Mouse (Mus musculus) lung, embryonic 15.5 days (tissue): ENCODE measurements around the gene Gm11020. TPM values are rescaled to one million over a fixed set of nuclear protein-coding genes. Genes with fewer than 3 reads are reported as not detected.
"Not testable (repeated sequence)": the region's sequence is repeated elsewhere in the genome, so short reads cannot be mapped to it uniquely, and the experiment has no call there.

Experiments used
- ATAC-seq: fragments of 200-750 bp; cut with Nextera tagmentation; 2 replicates; pipeline ENCODE4 v1.8.0; 2017; ENCODE audit warnings: moderate number of reproducible peaks, borderline replicate concordance; ENCODE audit not compliant: low FRiP score, low TSS enrichment; ENCODE audit errors: extremely low read depth
- H3K27ac ChIP-seq: fragments of 300-500 bp; sonication (generic); 2 replicates; pipeline ENCODE4 v1.5.1; 2015; ENCODE audit warnings: moderate library complexity, mild to moderate bottlenecking, inconsistent platforms
- H3K27me3 ChIP-seq: fragments of 300-500 bp; sonication (generic); 2 replicates; pipeline ENCODE4 v1.6.1; 2015; ENCODE audit warnings: inconsistent platforms
- H3K36me3 ChIP-seq: fragments of 300-500 bp; sonication (generic); 2 replicates; pipeline ENCODE4 v1.6.1; 2015; ENCODE audit warnings: inconsistent platforms
- H3K4me1 ChIP-seq: fragments of 300-500 bp; sonication (generic); 2 replicates; pipeline ENCODE4 v1.6.1; 2015; ENCODE audit warnings: inconsistent platforms
- H3K4me2 ChIP-seq: fragments of 300-500 bp; sonication (generic); 2 replicates; pipeline ENCODE4 v1.6.1; 2015; ENCODE audit warnings: inconsistent platforms, mild to moderate bottlenecking, moderate library complexity
- H3K4me3 ChIP-seq: fragments of 300-500 bp; sonication (generic); 2 replicates; pipeline ENCODE4 v1.5.1; 2015; ENCODE audit warnings: mild to moderate bottlenecking, inconsistent platforms
- H3K9ac ChIP-seq: fragments of 300-500 bp; sonication (generic); 2 replicates; pipeline ENCODE4 v1.6.1; 2015; ENCODE audit warnings: inconsistent platforms
- H3K9me3 ChIP-seq: fragments of 300-500 bp; sonication (generic); 2 replicates; pipeline ENCODE4 v1.6.1; 2016; ENCODE audit warnings: inconsistent platforms
- WGBS: fragments of 180-500 bp; shearing (Covaris S2); methylation state at CpG from one replicate; pipeline ENCODE4 v1.1.7; 2015; 5-methylcytosine and 5-hydroxymethylcytosine counted together
- polyA plus RNA-seq: library from polyadenylated mRNA; unstranded; fragments of >200 nt; fragmentation: Nextera tagmentation; extraction: Ambion mirVana; gene quantifications from 2 replicates; pipeline ENCODE4 v1.2.1, GENCODE M21; 2015

Gm11020 gene
- polyA plus RNA-seq = not detected in 2 replicates

DNA sequence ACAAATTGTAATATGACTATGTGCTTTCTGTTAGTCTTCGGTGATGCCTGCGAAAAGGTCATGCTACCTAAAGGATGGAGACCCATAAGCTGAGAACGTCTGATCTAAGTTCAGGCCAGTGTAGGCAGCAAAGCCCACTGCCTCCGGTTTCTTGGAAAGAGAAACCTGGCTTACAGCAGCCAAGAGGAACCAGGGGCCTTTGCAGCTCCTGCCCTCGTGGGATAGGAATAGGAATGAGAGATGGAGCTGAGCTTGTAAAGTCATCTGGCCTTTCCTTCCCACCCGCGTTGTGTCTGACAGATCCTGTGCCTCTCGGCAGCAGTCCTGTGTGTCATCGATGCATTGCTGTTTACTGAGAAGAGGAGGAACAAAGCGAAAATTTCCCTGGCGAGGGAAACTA lies at the start of gene Gm11020:
Gene Gm11020 (plus strand): TSS at position 301 of the 400 bp plus-strand sequence.
- not testable (repeated sequence) for H3K4me2 ChIP-seq, H3K4me1 ChIP-seq, H3K9me3 ChIP-seq, H3K9ac ChIP-seq, H3K27me3 ChIP-seq, H3K36me3 ChIP-seq, H3K27ac ChIP-seq, ATAC-seq, H3K4me3 ChIP-seq
- 77% methylated on average over 11 of the region's 11 CpGs for WGBS

DNA sequence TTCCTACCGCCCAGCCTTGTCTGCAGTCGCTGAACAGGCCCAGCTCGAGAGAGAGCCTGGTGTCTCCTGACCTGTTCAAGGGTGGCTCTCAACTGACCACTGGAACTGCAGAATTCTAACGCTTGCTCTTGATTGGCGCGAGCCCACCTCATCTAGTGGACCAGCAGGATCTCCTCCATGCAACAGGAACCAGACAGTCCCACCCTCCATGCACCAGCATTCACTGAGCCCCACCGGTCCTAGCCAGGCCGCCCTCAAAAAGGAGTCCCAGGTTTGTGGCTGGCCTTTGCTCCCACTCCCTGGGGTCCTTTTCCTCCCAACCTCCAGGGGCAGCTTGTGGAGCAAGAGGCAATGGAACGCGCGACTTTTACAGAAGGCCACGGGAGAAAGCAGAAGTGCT lies 28.3 kb upstream of the Gm11020 start, which contains the start of gene Cmtm2a:
Gene Cmtm2a (minus strand): TSS at position 101 of the 400 bp plus-strand sequence.
- not testable (repeated sequence) for H3K4me3 ChIP-seq, H3K4me2 ChIP-seq, ATAC-seq, H3K27ac ChIP-seq, H3K9ac ChIP-seq, H3K36me3 ChIP-seq, H3K9me3 ChIP-seq, H3K27me3 ChIP-seq, H3K4me1 ChIP-seq
- 82% methylated on average over 12 of the region's 12 CpGs for WGBS

DNA sequence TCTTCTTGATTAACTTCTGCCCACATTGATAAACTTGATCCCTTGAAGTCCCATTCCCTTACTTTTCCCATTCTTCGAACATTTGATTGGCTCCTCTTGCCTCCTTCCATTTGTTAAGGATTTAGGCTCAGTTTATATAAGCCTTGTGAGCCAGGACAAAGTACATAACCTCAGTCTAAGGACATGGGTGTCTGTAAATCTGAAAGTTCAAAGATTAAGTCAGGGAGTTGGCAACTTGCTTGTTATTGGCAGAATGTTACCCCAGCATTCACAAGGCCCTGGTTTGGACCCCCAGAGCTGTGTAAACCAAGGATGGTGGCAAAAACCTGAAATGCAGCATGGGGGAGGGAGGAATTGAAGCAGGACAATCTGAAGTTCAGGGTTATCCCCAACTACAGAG lies 27.0 kb upstream of the Gm11020 start:
- Histone ChIP-seq H3K9ac (no peak overlapping the region), H3K9me3 (no peaks in the 10 kb centered on the region), H3K4me2 (no peak overlapping the region), H3K27me3 (no peaks in the 10 kb centered on the region), H3K4me1 (no peaks in the 10 kb centered on the region), H3K36me3 (no peaks in the 10 kb centered on the region), H3K4me3 (no peak overlapping the region), H3K27ac (no peak overlapping the region)
- 79% methylated on average over 1 of the region's 1 CpGs for WGBS
- ATAC-seq = no peak

DNA sequence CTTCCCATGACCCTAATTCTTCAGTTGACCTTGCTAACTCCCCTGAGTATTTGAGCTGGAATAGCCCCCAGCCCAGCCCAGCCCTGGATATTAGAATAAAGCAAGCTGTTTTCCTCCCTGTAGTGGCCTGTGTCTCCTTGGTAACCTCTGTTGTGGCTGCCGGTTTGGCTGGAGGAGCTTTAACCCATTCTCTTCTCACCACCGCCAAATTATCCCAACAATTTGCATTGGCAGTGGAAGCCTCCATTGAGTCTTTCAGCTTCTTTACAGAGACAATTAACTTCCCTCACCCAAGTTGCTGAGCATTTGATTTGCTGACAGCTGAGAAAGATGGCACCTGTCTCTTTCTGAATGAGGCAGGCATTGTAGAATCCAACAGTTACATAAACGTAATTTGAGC lies 19.8 kb upstream of the Gm11020 start:
- H3K4me1 ChIP-seq, H3K9ac ChIP-seq, ATAC-seq, H3K27me3 ChIP-seq, H3K9me3 ChIP-seq, H3K4me2 ChIP-seq, H3K27ac ChIP-seq, H3K4me3 ChIP-seq, H3K36me3 ChIP-seq: not testable (repeated sequence)
- WGBS = 13% methylated on average over 3 of the region's 3 CpGs

- not testable (repeated sequence) for H3K27me3 ChIP-seq, H3K27ac ChIP-seq, H3K9me3 ChIP-seq, H3K4me1 ChIP-seq, H3K9ac ChIP-seq, H3K4me2 ChIP-seq, H3K4me3 ChIP-seq, H3K36me3 ChIP-seq, ATAC-seq
- WGBS = 88% methylated on average over 4 of the region's 4 CpGs
Observed at GRCm38 (mm10) chr8:104302536-104302935, 18.8 kb upstream of the Gm11020 start.

DNA sequence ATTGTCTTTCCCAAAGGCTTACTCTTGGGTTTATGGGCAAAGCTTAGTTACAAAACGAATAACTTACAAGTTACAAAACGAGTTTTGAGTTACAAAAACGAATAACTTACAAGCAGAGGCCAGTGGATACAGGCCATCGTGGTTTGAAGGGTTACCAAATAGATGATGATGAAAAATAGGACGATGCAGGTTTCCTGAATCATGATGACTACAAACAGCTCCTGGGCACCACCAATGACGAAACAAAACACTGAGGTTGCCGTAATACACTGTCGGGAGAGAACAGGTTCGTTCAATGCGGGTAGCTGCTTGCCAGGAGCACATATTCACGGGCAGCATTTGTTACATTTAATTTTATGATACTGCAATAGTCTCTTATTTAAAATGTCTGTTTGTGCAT lies 16.4 kb upstream of the Gm11020 start:
- no peak for ATAC-seq

DNA sequence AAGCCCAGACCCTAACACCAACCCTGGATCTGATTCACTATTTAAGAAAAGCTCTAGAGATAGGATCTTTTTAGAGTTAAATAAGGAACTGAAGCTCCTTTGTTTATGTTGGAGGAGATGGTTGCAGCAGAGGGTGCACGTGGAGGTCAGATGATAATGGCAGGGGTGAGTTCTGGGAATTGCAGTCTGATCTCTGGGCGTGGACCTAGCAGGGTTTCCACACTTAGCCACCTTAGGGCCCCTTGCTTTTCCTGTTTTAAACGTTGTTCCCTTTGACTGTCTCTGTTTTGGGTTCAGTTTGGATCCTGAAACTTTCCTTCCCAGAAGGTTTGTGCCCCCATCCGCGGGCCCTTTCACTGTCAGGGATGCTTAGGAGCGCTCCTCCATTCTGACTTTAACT lies 13.0 kb upstream of the Gm11020 start:
- not testable (repeated sequence) for H3K4me1 ChIP-seq, H3K9ac ChIP-seq, H3K27ac ChIP-seq, H3K4me2 ChIP-seq, H3K36me3 ChIP-seq, H3K27me3 ChIP-seq, H3K4me3 ChIP-seq, H3K9me3 ChIP-seq, ATAC-seq
- 39% methylated on average over 6 of the region's 6 CpGs for WGBS

More for the DNA sequence above, 16.4 kb upstream of the Gm11020 start:
- H3K27ac ChIP-seq = no peak overlapping the region
- H3K36me3 ChIP-seq = no peaks in the 10 kb centered on the region
- H3K4me2 ChIP-seq = no peak overlapping the region
- WGBS = 82% methylated on average over 11 of the region's 11 CpGs
- no peaks in the 10 kb centered on the region for H3K9me3 ChIP-seq
- no peak overlapping the region for H3K9ac ChIP-seq
- no peaks in the 10 kb centered on the region for H3K27me3 ChIP-seq
- no peaks in the 10 kb centered on the region for H3K4me1 ChIP-seq
- H3K4me3 ChIP-seq = no peak overlapping the region

GRCm38 (mm10) chr8:104309441-104310155 lies 11.8 kb upstream of the Gm11020 start, which contains the start of the genes Gm45711 and Cmtm1:
TSS of gene Gm45711 (minus strand) at chr8:104310081.
TSS of gene Cmtm1 (minus strand) at chr8:104310145.
- H3K27me3 ChIP-seq, H3K9me3 ChIP-seq, H3K36me3 ChIP-seq, H3K4me1 ChIP-seq, H3K4me2 ChIP-seq, H3K4me3 ChIP-seq, H3K9ac ChIP-seq, H3K27ac ChIP-seq, ATAC-seq: not testable (repeated sequence)
- 84% methylated on average over 36 of the region's 36 CpGs for WGBS

DNA sequence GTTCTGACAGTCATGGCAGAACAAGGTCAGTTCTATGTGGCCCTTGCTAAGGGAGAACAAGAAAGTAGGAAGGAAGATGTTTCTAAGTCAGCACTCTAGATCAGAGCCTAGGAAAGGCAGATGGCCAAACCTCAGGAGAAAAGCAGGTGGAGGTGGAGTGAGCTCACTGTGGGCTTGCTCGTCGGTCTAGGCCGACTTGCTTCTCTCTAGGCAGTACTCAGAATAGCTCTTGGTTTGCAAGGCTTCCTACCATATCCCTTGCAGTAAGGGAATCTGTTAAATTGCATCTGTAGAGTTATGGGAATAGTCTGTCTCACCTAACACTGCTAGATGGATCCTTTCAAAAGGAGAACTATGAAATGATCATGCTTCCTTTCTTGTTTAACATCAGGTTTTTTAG lies 9.3 kb upstream of the Gm11020 start:
- not testable (repeated sequence) for H3K4me2 ChIP-seq, H3K27ac ChIP-seq, H3K36me3 ChIP-seq, ATAC-seq, H3K4me1 ChIP-seq, H3K9me3 ChIP-seq, H3K4me3 ChIP-seq, H3K27me3 ChIP-seq, H3K9ac ChIP-seq
- WGBS = 90% methylated on average over 3 of the region's 3 CpGs

- no peak overlapping the region for H3K27ac ChIP-seq
- no peaks in the 10 kb centered on the region for H3K4me1 ChIP-seq
- no peak for ATAC-seq
- no peaks in the 10 kb centered on the region for H3K27me3 ChIP-seq
- WGBS = 65% methylated on average over 4 of the region's 4 CpGs
- H3K4me2 ChIP-seq = no peak overlapping the region
- H3K36me3 ChIP-seq = no peaks in the 10 kb centered on the region
- no peaks in the 10 kb centered on the region for H3K9me3 ChIP-seq
- no peak overlapping the region for H3K4me3 ChIP-seq
- H3K9ac ChIP-seq = no peak overlapping the region
Observed at GRCm38 (mm10) chr8:104313311-104313710, 8.1 kb upstream of the Gm11020 start.

DNA sequence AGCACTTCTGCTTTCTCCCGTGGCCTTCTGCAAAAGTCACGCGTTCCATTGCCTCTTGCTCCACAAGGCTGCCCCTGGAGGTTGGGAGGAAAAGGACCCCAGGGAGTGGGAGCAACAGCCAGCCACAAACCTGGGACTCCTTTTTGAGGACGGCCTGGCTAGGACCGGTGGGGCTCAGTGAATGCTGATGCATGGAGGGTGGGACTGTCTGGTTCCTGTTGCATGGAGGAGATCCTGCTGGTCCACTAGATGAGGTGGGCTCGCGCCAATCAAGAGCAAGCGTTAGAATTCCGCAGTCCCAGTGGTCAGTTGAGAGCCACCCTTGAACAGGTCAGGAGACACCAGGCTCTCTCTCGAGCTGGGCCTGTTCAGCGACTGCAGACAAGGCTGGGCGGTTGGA lies 563 bp downstream of the Gm11020 start, which contains the start of gene Cmtm2b:
Gene Cmtm2b (plus strand): TSS at position 301 of the 400 bp plus-strand sequence.
- H3K4me3 ChIP-seq, H3K9me3 ChIP-seq, H3K27ac ChIP-seq, H3K27me3 ChIP-seq, H3K4me1 ChIP-seq, H3K36me3 ChIP-seq, H3K4me2 ChIP-seq, ATAC-seq, H3K9ac ChIP-seq: not testable (repeated sequence)
- 85% methylated on average over 12 of the region's 12 CpGs for whole genome bisulfite sequencing

DNA sequence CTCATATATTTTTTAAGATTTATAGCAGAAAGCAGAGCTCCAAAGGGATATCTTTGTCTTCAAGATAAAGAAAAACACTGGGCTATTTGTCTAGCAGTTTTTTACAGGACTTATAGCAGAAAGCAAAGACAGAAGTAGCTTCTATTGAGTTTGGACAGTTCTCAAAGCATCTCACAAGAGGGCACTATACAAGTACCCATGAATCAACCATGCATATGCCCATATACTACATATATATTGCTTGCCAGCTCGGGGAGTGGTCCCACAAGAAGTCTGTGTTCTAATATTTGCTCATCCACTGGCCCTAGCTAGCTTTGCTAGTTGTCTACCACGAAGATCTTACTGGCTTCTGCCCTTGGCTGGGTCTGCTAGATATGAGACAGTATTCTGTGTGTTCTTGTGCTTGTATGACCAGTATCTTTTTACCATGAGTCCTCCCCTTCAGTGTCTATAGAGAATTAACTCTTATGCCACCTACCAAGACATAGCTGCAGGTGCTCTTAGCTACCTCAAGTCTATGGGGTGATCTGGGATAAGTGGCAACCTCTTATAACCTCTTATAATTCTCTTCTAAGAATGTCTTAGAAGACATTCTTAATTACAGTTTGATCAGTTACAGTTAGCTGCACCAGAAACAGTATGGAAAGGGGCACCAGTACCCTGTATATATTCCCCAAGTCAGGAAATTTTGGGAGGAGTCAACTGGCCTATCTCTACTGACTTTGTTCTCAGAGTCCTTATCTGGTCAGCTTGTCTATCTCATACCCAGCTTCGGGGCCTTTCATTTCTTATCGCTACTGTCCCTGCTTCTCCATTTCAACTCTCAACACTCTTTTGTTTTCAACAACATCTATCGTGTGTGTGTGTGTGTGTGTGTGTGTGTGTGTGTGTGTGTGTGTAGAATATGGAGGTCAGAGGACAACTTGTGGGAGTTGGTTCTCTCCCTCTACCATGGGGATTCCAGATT lies 11.6 kb downstream of the Gm11020 start:
- H3K27me3 ChIP-seq = no peaks in the 10 kb centered on the region
- H3K9ac ChIP-seq = no peak overlapping the region
- no peak overlapping the region for H3K4me2 ChIP-seq
- H3K27ac ChIP-seq = no peak overlapping the region
- no peaks in the 10 kb centered on the region for H3K4me1 ChIP-seq
- no peaks in the 10 kb centered on the region for H3K9me3 ChIP-seq
- no peak overlapping the region for H3K4me3 ChIP-seq
- no peaks in the 10 kb centered on the region for H3K36me3 ChIP-seq
- no peak for ATAC-seq
- 74% methylated on average over 5 of the region's 5 CpGs for WGBS
